Mouse (Mus musculus) cerebellum, adult 11 months (tissue): Measurements from ENCODE around the gene Ralgps1.
"Not testable (repeated sequence)": the region's sequence is repeated elsewhere in the genome, so short reads cannot be mapped to it uniquely, and the experiment has no call there.

Source experiments
- DNase-seq: peaks from one replicate; pipeline ENCODE4 v3.0.0; 2022

Ralgps1 gene

DNA sequence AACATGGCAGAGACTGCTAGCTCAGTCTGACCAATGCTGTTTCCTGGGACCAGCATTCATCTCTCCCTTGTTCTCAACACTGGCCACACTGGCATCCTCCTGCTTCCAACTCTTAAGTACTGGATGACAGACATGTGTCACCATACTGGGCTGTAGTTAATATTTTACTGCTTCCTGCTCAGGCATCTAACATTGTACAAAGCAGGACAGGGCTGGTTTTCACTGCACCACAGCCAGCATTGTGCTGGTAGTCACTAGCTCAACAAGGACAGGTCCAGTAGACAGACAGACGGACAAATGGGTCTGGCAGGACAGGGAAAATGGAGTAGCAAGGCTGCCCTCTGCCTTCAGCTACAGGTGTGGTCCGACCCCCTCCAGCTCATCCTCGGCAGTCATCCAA lies 10.7 kb downstream of the Ralgps1 start:
- no peak for DNase-seq

DNA sequence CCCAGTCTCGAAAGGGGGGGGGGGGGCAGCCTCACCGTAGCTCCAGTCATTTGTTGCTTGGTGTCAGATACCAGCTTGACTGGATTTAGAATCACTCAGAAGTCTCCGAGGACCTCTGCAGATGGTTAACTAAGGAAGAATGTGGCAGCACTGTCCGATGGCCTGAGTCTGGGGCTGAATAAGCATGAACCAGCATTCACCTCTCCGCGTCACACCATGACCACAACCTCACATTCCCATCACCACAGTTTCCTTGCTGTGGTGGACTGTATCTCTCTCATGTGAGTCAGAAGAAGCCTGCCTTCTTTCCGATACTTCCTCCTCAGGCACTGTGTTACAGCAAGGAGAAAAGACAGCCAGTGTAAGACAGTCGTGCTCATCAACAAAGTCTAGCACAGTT lies 12.1 kb downstream of the Ralgps1 start:
- no peak for DNase-seq

DNA sequence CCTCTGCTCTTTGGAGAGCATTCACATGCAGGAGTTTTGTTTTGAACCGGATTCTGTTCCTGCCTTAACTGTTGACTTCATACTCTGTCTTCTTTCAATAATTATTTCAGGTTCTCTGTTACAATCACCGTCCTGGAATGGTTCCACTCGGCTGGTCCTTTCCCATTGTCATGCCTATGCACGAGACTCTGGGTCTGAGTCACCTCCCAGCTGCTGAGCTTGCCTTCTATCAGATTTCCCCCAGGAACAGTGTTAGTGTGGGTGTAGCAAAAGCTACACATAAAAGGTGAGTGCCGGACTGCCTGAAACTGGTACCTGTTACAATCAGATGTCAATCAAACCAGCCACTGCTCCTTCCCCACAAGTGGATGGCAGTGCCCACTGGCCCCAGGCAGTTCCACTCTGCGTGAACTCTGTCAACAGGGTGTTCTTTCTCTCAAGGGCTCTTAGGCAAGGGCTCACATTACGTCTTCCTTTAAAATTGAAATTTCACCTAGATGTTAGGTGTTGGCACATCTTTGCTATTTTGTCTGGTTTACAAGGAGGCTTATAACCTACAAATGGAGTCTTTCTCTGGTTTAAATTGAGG lies 13.9 kb downstream of the Ralgps1 start:
- DNase-seq: no peak

DNA sequence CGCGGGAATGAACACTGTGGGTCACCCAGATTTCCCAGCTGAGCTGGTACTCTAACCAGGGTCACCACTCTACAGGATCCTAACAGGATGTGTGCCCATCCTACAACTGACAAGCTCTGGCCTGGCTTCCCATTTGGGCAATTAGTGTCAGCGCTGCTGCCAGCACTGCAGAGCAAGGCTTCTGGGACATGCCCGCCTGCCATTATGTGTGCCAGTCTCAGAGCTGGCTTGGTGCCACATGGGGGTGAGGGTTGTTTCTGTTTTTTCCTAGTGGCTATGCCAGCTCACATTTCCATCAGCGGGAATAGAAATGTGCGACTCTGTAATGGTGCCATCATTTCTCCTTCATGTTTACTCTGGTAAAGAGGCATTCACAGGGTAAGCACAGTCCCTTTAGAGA lies 15.7 kb downstream of the Ralgps1 start:
- DNase-seq: peak; percentile 81

DNA sequence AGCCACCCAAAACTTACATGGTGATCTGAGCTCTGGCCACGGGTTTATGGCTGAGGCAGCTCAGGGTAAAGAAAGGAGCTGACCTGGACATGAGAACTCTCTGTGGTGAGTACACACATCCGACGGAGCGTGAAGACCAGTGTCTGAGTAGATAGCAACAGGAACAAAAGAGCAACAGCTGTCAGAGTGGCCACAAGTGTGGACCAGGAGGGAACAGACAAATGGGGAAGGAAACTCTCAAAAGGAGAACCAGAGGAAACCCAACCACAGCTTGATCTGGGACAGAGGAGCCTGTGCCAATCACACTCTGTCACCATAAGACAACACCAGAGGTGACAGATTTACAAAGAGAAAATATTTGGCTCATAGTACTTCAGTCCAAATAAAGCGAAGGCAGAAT lies 17.9 kb downstream of the Ralgps1 start:
- no peak for DNase-seq

DNA sequence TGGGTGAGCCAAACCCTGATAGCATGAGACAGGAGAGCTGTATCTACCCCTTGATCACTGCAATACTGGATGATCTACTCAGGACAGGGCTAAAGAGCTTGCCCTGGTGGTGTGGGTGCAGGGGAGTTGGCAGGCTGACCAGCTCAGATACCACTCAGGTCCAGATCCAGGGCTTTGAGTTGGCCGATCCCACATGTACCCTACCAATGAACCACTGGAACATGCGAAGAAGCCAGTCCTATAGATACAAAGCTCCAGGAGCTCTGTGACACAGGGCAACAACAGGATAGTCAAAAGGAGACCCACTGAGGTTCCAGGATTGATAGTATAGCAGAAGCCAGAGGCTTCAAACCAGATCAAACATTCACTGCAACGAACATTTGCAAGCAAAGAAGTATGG lies 19.8 kb downstream of the Ralgps1 start:
- no peak for DNase-seq

DNA sequence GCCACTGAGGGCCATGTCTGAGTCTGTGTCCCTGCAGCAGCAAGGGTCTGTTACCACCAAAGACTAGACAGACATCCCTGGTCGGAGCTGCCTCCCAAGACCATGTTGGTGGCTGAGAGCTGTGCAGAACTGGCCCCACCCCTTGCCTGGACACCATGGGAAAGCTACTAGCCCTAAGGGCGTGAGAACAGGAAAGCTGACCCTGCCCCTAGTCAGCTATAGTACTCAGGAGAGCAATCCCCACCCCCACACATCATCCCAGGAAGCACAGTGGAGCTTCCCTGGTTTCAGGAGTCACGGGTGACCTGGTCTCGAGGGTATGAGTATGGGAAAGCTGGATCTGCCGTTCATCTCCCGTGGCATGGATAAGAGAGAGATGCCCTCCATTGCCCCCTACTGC lies 20.4 kb downstream of the Ralgps1 start:
- DNase-seq: no peak

DNA sequence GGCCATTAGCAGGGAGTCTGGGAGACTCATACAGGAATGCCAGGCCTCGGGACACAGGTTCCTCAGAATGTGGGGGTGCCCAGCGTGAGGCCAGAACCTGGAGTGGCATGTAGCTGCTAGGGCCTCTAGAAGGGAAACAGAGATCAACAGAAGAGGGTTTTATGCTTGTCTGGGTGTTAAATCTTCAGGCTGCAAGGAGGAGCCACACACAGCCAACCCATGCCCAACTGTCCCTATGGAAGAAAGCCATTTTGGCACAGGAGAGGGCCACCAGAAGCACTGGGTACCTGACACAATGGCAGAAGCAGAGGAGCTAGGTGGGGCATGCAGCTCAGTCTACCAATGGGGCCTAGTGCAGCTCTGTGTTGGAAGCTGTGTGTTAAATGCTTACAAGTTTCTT lies 21.7 kb downstream of the Ralgps1 start:
- peak; percentile 54 for DNase-seq

DNA sequence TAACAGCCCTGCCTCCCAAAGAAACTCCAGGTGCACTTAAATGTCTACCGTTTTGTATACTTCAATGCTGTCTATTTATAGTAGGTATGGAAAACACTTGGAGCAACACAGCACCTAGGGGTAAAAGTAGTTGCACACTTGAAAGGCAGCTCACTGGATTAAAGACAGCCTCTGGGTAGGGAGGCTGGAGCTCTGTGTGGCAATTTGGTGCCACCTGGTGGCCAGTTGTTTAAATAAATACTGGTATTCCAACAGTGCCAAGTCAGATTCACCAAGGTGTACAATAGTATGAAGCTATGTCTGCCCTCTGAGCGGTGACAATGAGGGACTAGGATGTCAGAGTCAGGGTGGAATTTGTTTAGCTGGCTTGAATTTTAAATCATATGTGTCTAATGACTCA lies 22.2 kb downstream of the Ralgps1 start:
- peak; percentile 81 for DNase-seq

DNA sequence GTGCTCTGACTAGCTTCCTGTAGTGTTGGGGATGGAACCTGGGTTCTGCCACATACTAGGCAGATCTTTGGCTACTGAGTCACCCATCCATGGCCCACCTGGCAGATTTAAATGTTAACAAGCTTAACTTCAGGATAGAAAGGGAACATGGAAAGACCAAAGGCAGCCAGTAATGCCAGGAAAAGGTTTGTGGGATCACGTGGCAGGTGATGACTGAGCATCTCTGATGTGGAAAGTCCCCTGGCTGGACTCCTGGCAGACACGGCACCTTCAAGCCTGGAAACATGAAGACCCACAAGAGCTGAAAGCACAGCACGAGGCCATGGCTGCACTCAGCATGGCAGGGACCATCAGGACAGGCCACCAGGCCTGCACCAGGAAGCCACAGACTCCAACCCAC lies 23.0 kb downstream of the Ralgps1 start:
- no peak for DNase-seq

DNA sequence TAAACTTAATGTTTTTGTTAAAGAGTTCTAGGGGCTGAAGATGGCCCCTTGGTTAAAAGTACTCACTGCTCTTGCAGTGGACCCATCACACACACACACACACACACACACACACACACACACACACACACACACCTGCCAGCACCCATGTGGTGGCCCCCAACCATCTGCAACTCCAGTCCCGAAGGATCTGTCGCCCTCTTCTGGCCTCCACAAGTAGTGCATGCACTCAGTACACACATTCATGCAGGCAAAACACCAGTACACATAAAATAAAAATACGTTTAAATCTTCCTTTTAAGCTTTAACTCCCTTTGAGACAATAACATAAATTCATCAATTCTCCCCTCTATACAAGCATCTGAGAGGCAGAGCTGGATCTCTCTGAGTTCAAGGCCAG lies 23.7 kb downstream of the Ralgps1 start:
- DNase-seq: peak; percentile 46

DNA sequence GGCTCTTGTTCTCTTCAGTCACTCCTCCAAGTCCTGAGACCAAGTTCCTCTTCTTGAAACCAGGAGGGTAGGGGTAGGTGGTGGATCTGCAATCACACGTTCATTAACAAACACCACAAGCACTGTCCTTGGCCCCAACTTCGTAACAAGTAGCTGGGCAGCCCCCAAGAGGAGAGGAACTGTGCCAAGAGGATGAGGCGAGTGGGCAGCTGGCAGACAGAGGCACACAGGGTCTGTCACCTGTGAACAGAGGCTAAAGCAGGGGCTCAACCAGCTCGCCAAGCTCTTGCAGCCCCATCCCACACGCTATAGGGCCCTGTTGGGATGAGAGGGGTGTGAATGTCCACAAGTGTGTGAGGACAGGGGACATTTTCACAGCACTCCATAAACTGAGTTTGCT lies 24.5 kb downstream of the Ralgps1 start:
- DNase-seq: no peak

DNA sequence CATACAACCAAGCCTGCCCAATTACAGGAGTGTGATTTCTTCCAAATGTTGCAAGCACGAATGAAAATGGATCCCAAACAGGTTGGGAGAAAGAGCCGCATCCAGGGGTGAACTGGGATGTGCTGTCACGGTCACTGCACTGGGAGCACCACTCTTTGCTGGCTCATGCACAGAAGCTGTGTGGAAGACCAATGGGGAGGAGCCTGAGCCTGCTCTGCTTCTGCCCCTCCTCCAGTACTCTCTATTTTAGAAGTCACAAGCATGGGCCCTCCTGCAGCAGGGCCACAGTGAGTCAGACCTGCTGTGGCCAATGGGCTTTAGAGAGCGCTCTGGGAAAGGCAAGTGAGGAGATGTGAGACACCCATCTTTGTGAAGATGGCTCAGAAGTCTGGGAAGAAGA lies 25.3 kb downstream of the Ralgps1 start:
- no peak for DNase-seq

DNA sequence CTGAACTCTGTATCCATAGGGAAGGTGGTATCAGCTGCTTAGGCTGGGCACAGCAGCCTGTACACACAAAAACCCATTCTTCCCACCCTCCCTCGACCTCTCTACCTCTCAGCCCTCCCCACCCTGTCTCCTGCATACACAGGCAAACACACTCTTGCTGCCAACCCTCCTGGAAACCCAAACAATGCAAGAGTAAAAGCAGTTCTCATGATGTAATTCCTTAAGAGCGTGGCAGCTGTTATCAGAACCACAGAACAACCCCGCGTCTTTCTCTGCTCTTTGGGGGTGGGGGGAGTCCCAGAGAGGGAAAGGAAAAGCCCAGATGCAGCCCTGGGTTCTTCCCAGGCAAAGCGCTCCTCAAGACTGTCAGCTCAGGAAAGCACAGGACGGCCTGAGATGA lies 25.8 kb downstream of the Ralgps1 start:
- DNase-seq: no peak

DNA sequence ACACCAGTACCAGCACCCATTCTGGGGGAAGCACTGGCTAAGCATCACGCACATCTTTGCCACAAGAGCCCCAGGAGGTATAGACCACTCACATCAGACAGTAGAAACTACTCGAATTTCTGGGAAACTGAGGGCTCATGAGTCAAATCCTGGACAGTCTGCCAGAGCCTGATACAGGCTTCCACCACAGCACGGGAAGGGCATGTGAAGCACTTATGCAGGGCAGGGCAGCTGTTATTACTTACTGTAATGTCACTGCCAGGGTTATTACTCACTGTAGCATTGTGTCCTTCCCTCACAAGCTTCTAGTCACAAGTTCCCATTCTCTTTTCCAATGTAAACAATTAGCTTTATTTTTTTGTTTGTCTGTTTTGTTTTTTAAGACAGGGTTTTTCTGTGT lies 27.9 kb downstream of the Ralgps1 start:
- DNase-seq: no peak

DNA sequence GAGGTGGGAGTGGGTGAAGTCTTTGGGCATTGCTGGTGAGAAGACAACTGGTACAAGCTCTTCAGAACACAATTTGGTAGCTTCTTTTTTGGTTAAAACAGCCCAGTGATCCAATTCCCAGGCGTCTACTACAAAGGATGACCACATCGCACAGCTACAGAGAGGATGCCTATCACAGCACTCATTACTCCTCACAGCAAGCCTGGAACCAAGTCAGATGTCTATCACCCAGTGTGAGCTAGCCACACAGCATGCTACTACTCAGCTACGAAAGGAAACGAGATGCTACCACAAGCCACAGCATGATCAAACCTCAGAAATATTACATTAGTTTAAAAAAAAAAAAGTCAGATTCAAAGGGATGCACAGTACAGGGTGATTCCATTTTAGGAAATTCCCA lies 29.1 kb downstream of the Ralgps1 start:
- no peak for DNase-seq

DNA sequence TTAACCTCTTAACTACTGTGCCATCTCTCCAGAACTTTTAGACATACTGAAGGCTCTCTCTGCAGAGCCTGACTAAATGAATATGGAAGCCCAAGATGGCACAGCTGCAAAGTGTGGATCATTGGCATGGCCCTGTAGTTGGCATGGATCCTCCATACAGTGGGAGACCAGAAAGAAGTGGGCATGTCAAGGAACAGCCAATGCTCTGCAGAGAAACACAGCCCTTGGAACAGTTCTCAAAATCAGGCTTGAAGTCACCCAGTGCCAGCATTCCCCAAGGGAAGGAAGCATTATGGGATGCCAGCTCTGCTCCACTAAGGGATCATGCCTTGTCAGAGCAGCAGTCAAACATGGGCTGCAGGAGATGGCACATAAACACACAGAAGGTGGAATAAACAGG lies 35.5 kb downstream of the Ralgps1 start:
- DNase-seq: no peak

DNA sequence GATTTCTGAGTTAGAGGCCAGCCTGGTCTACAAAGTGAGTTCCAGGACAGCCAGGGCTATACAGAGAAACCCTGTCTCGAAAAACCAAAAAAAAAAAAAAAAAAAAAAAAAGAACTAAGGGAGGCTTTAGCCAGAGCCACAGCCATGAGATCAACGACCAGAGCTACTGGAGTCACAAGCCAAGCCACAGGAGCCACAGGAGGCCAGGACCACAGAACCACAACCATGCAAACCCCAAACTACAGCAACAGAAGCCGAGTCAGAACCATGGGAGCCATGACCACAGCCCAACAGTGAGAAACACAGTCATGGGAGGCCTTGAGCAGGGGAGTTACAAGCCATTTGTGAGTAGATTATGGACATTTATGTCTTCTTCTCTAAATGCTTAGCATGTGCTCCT lies 41.7 kb downstream of the Ralgps1 start:
- no peak for DNase-seq

DNA sequence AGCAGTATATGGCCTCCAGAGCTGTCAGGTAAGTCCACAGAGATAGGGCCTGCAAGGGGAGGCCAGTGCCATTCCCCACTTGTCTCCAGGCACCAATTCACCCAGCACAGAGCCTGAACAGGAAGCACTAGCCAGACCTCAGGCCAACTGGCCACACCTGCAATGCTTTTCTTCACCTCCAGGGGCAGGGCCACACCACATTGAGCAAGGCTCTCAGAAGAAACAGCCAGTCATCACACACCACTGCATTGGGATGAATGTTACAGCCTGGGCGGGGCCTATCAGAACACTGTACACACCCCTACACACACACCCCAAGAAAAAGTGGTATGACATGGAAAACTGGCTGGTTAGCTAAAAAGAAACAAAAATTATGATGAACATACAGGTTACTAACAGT lies 42.3 kb downstream of the Ralgps1 start:
- no peak for DNase-seq

DNA sequence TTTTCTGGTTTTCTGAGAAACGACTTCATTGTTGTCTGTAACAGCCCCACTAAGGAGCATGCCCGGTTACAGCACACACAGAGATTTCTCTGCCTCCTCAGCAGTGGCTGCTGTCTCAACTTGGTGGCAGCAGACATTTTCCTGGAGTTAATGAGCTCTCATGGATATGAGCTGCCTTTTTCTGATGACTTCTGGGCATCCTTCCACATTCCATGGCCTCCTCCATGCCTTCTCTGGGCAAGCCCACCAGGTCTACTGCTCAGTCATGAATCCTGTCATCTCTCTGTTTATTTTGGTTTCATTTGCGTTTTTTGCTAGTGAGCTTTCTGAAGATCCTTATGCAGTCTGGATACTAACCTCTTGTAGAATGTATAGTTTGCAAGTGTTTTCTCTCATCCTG lies 45.9 kb downstream of the Ralgps1 start:
- DNase-seq: no peak

DNA sequence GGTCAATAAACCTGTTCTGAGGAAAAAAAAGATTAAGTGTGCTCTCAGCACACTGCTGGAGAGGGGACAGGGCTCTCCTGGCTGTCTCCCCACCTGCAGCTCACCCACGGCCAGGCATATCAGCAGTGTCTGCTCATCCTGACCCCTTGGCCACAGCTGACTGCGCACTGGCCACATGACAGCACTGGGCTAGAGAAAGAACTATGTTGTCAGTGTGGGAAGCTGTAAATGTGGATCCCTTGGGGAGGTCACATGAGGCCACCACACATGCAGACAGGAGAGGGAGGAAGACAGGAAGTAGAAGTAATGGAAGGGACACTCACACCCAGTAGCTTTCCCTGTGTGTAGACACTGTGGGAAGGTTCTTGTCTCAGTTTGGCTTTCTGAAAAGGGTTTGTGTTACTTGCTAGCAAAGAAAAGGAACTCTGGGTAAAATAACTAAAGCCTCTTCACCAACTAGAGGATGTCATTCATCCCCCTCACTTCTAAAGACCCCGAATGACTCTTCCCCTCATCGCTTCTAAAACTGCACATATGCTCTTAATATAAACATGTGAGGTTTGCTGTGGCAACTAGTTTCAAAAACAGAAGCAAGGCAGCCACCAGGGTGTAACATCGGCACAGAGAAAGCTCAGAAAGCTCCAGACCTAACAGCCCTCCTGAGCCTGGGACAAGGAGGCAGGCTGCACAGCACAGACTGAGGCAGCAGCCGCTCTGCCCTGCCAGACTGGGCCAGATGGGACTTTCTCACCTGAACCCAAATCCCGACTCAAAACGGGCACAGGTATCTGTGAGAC lies 47.3 kb downstream of the Ralgps1 start:
- no peak for DNase-seq

DNA sequence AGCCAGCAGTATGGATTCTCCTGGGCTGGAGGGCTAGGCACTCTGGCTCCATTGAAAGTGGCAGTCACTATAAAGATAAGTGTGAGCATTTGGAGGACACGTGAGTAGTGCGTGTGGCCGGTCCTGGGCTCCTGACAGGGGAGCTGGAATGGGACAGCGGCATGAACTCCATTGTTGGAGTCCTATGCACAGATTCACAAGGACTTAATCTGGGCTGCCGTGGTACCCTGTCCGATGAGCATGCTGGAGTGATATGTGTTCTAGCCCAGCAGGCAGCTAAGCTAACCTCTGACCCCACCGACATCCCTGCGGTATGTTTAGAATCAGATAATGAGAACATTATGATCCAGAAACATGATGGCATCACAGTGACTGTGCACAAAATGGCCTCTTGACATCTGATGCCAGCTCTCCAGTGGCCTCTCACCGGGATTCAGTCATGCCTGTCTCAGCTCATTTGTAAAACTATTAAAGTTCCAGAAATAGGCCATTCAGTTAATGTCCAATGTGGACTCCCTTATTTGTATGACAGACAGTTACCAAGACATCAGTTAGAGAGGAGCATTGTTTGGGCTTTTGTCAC lies 48.2 kb downstream of the Ralgps1 start:
- not testable (repeated sequence) for DNase-seq

DNA sequence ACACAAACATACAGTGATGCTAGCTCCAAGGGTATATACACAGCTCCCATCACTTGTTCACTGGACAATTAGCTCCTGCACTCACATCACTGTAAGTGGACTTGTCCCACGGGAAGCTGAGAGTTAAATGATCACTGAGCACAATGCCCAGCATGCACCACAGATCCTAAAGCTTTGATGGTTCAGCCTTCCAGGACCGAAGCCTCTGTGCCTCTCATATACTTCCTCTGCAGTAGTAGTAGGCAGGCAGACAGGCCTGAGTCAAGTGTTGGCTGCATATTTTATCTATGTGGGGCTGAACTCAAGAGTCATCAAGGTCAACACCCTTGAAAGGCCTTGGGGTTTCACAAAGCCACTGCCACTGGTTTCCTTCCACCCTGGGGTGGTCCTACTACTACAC lies 49.6 kb downstream of the Ralgps1 start:
- no peak for DNase-seq

DNA sequence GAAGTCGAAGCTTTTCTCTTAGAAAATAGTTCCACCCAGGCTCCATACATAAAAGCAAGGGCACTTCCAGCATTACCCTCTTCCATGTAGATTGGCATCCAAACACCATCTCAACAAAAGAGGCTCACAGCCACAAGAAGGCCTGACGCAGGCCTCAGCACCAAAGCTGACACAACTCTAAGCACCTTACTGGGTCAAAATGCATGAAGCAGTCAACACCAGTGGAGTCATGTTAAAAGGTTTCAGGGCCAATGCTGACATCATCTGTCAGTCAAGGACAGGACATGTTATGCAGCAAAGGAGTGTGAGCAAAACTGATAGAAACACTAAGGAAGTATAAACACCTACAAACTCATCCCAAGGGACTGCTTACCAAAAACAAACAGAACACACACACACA lies 50.3 kb downstream of the Ralgps1 start:
- no peak for DNase-seq

DNA sequence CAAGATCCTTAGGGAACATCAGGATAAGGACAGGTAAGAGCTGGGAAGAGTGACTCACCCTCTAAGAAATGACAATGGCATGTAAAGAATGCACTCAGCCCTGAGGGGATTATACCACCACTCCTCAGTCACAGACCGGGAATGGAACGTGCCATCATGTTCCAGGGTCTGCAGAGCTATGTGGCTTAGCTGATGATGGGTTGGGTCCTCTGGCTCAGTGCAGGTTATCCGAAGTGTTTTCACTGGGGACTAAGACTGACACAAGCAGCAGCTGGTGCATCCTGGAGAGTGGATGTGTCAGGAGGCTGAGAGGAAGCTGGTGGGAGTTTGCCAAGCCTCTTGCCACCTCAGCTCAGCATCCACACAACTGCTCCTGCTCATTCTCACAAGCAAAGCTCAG lies 50.7 kb downstream of the Ralgps1 start:
- DNase-seq: no peak
